Mouse (Mus musculus): Measurements from ENCODE around the gene Flt4.
A peak's percentile ranks its signal among the peaks of the same experiment; 100 is the strongest.

Gene Flt4

GRCm38 (mm10) chr11:49645677-49646076 is 36.6 kb downstream of the Flt4 start:
- DNase-seq (ENCODE audit: low read depth, low spot score) = no peak

- peak; percentile 72 for DNase-seq (ENCODE audit: low read depth, low spot score)
Observed at GRCm38 (mm10) chr11:49650113-49650993, 41.3 kb downstream of the Flt4 start.

GRCm38 (mm10) chr11:49650994-49651761 is 42.1 kb downstream of the Flt4 start:
- no peak for DNase-seq (ENCODE audit: low read depth, low spot score)

- DNase-seq (ENCODE audit: low read depth, low spot score) = no peak
Observed at GRCm38 (mm10) chr11:49651762-49652322, 42.8 kb downstream of the Flt4 start.

GRCm38 (mm10) chr11:49652401-49653078 is 43.5 kb downstream of the Flt4 start:
- peak; percentile 86 for DNase-seq (ENCODE audit: low read depth, low spot score)

GRCm38 (mm10) chr11:49653079-49653408 is 44.0 kb downstream of the Flt4 start:
- no peak for DNase-seq (ENCODE audit: low read depth, low spot score)

- no peak for DNase-seq (ENCODE audit: low read depth, low spot score)
Observed at GRCm38 (mm10) chr11:49654651-49655050, 45.6 kb downstream of the Flt4 start.

GRCm38 (mm10) chr11:49655501-49655900 is 46.4 kb downstream of the Flt4 start:
- DNase-seq (ENCODE audit: low read depth, low spot score) = no peak

- no peak for DNase-seq (ENCODE audit: low read depth, low spot score)
Observed at GRCm38 (mm10) chr11:49658065-49658464, 49.0 kb downstream of the Flt4 start.

GRCm38 (mm10) chr11:49658791-49659469 is 49.9 kb downstream of the Flt4 start:
- peak; percentile 28 for DNase-seq (ENCODE audit: low read depth, low spot score)

GRCm38 (mm10) chr11:49659470-49659799 is 50.4 kb downstream of the Flt4 start:
- no peak for DNase-seq (ENCODE audit: low read depth, low spot score)

- DNase-seq (ENCODE audit: low read depth, low spot score) = no peak
Observed at GRCm38 (mm10) chr11:49662292-49662780, 53.3 kb downstream of the Flt4 start.

GRCm38 (mm10) chr11:49663310-49663709 is 54.2 kb downstream of the Flt4 start, which contains the start of gene Scgb3a1:
Gene Scgb3a1 (plus strand): TSS chr11:49663610.
- DNase-seq (ENCODE audit: low read depth, low spot score) = no peak

GRCm38 (mm10) chr11:49664262-49665140 is 55.4 kb downstream of the Flt4 start:
- no peak for DNase-seq (ENCODE audit: low read depth, low spot score)

- peak; percentile 30 for DNase-seq (ENCODE audit: low read depth, low spot score)
Observed at GRCm38 (mm10) chr11:49665462-49665861, 56.4 kb downstream of the Flt4 start.

GRCm38 (mm10) chr11:49673433-49673832 is 64.4 kb downstream of the Flt4 start:
- no peak for DNase-seq (ENCODE audit: low read depth, low spot score)

- no peak for DNase-seq (ENCODE audit: low read depth, low spot score)
Observed at GRCm38 (mm10) chr11:49684237-49684973, 75.3 kb downstream of the Flt4 start.

GRCm38 (mm10) chr11:49695013-49695412 is 86.0 kb downstream of the Flt4 start:
- no peak for DNase-seq (ENCODE audit: low read depth, low spot score)

- no peak for DNase-seq (ENCODE audit: low read depth, low spot score)
Observed at GRCm38 (mm10) chr11:49695695-49696094, 86.6 kb downstream of the Flt4 start.

Measured in CD4-positive, CD25-positive, alpha-beta regulatory T cell, adult 2 months (primary cell).